In the genomic region with DNA sequence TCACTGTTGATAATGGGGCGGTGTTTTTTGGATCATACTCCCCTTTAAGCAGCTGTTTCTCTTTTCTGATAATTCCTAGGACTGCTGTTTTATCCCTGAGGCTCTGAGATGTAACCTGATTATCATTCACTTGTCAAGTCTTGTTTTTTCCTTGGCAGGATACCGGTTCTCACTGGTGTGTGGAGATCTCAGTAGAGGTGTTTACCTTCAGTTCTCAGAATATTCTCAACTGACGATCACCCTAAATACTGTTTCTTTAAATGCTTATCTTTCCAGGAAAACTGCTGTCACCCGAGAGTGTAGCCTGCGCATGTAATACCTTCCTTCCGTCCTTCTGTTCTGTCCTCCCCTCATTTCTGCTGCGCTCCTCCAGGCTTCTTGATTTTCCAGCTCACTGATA, we compare ENCODE assay signal across 27 mouse cellular contexts.
DNase-seq lines count a peak whose midpoint lies in the region; ATAC-seq and TF ChIP-seq lines count a peak whose summit lies in the region.
"Had no signal": no experiment of that assay in that cellular context is flagged by ENCODE, and none has a peak within 500 bp of the region (broad histone marks: within the 10 kb centered on the region; RNA-seq: fewer than 3 reads in every experiment).

No protein-coding gene starts in this region.

- H3K4me3 ChIP-seq in midbrain, postnatal 0 days (ENCODE audit: low read depth, low read length): no peak overlapping the region
- H3K4me3 ChIP-seq in midbrain, embryonic 16.5 days (ENCODE audit: low read depth, low read length): no peak overlapping the region
- H3K4me3 ChIP-seq in liver, embryonic 11.5 days (ENCODE audit: low read depth, low read length): no peak overlapping the region
- H3K4me3 ChIP-seq: erythroblast, embryonic 14.5 days; gastrocnemius, adult 2 months; hindbrain, embryonic 12.5 days; intestine, embryonic 15.5 days; midbrain, embryonic 13.5 days had no signal

- peaks cover 3% of the 10 kb centered on the region; the same call in 1 of the 2 replicates for H3K36me3 ChIP-seq in midbrain, postnatal 0 days (ENCODE audit: insufficient read depth, low read length)
- H3K36me3 ChIP-seq in midbrain, embryonic 16.5 days (ENCODE audit: control insufficient read depth, insufficient read depth, low read length): no peaks in the 10 kb centered on the region
- no peaks in the 10 kb centered on the region for H3K36me3 ChIP-seq in liver, embryonic 11.5 days (ENCODE audit: control insufficient read depth, insufficient read depth, low read length)
- H3K36me3 ChIP-seq: intestine, embryonic 15.5 days had no signal

- no peak for TF ChIP-seq CTCF in midbrain, postnatal 0 days (IDR thresholded peaks at IDR 0.05)

- DNase-seq in midbrain, postnatal 0 days (ENCODE audit: low spot score): no peak
- DNase-seq in c-Kit-positive CD71-positive TER-119-negative erythroid progenitor cells, embryonic 14.5 days (ENCODE audit: low read depth): peak; percentile 55
- DNase-seq in liver, embryonic 11.5 days (ENCODE audit: low spot score): no peak
- DNase-seq in embryo, embryonic 11 days: no peak
- no peak for DNase-seq in adrenal gland, adult (ENCODE audit: inconsistent age in 2 of 2, low spot score in 1 of 2)
- DNase-seq: adrenal gland, postnatal 25 days; B cell, adult 2 months; cerebellum, adult 2 months; cerebellum, postnatal 14 days; gastrocnemius, adult 2 months; heart, postnatal 36 days; kidney, adult 2 months; layer of hippocampus, postnatal 36 days; left cerebral cortex, postnatal 4 days; lung, adult 18-20 months; lung, postnatal 10 days; right cerebral cortex, postnatal 4 days; thymus, postnatal 4 days had no signal

- no peaks in the 10 kb centered on the region for H3K9me3 ChIP-seq in midbrain, postnatal 0 days (ENCODE audit: low read length)
- H3K9me3 ChIP-seq in midbrain, embryonic 16.5 days (replicated peaks; ENCODE audit: control insufficient read depth, low read length, poor library complexity, severe bottlenecking): no peaks in the 10 kb centered on the region
- H3K9me3 ChIP-seq in liver, embryonic 11.5 days (ENCODE audit: control insufficient read depth, low read length): no peaks in the 10 kb centered on the region
- H3K9me3 ChIP-seq: hindbrain, embryonic 12.5 days; intestine, embryonic 15.5 days; midbrain, embryonic 13.5 days had no signal

- H3K4me1 ChIP-seq in midbrain, postnatal 0 days (ENCODE audit: insufficient read depth, low read length): no peaks in the 10 kb centered on the region
- H3K4me1 ChIP-seq in midbrain, embryonic 16.5 days (ENCODE audit: control insufficient read depth, insufficient read depth, low read length): no peaks in the 10 kb centered on the region
- H3K4me1 ChIP-seq in liver, embryonic 11.5 days (replicated peaks; ENCODE audit: control insufficient read depth, insufficient read depth, low read length): peaks cover 3% of the 10 kb centered on the region; the same call in 1 of the 2 replicates
- H3K4me1 ChIP-seq: hindbrain, embryonic 12.5 days; intestine, embryonic 15.5 days; midbrain, embryonic 13.5 days had no signal

- no peak overlapping the region for H3K9ac ChIP-seq in midbrain, postnatal 0 days (replicated peaks; ENCODE audit: low read length, poor library complexity, severe bottlenecking)
- no peak overlapping the region for H3K9ac ChIP-seq in midbrain, embryonic 16.5 days (ENCODE audit: low read depth, low read length)
- no peak overlapping the region for H3K9ac ChIP-seq in liver, embryonic 11.5 days (ENCODE audit: low read depth, low read length)
- H3K9ac ChIP-seq: hindbrain, embryonic 12.5 days; intestine, embryonic 15.5 days; midbrain, embryonic 13.5 days had no signal

- no peaks in the 10 kb centered on the region for H3K27me3 ChIP-seq in midbrain, postnatal 0 days (ENCODE audit: insufficient read depth, low read length)
- H3K27me3 ChIP-seq in midbrain, embryonic 16.5 days (ENCODE audit: control insufficient read depth, insufficient read depth, low read depth, low read length): no peaks in the 10 kb centered on the region
- H3K27me3 ChIP-seq in liver, embryonic 11.5 days (replicated peaks; ENCODE audit: control insufficient read depth, insufficient read depth, low read length): no peaks in the 10 kb centered on the region
- H3K27me3 ChIP-seq: hindbrain, embryonic 12.5 days; intestine, embryonic 15.5 days; midbrain, embryonic 13.5 days; Patski had no signal

- H3K27ac ChIP-seq in midbrain, postnatal 0 days (ENCODE audit: low read depth, low read length): peak overlapping the region; percentile 9; the same call in 1 of the 2 replicates
- no peak overlapping the region for H3K27ac ChIP-seq in midbrain, embryonic 16.5 days (ENCODE audit: low read length)
- H3K27ac ChIP-seq in liver, embryonic 11.5 days (ENCODE audit: low read depth, low read length): peak overlapping the region; percentile 11; the same call in 1 of the 2 replicates
- H3K27ac ChIP-seq: gastrocnemius, adult 2 months; hindbrain, embryonic 12.5 days; hindbrain, postnatal 0 days; intestine, embryonic 15.5 days; macrophage; midbrain, embryonic 13.5 days had no signal

- H3K4me2 ChIP-seq in midbrain, postnatal 0 days (ENCODE audit: low read depth, low read length, poor library complexity, severe bottlenecking): no peak overlapping the region
- no peak overlapping the region for H3K4me2 ChIP-seq in midbrain, embryonic 16.5 days (ENCODE audit: low read length)
- H3K4me2 ChIP-seq in liver, embryonic 11.5 days: peak overlapping the region; percentile 3; the same call in 1 of the 2 replicates
- H3K4me2 ChIP-seq: hindbrain, embryonic 12.5 days; intestine, embryonic 15.5 days; midbrain, embryonic 13.5 days had no signal

- WGBS in midbrain, postnatal 0 days: 77% methylated on average over 7 of the region's 7 CpGs
- 81% methylated on average over 7 of the region's 7 CpGs for WGBS in midbrain, embryonic 16.5 days
- 42% methylated on average over 7 of the region's 7 CpGs for WGBS in liver, embryonic 11.5 days

- ATAC-seq in midbrain, postnatal 0 days (ENCODE audit: low FRiP score): no peak
- no peak for ATAC-seq in midbrain, embryonic 16.5 days
- peak; percentile 62 for ATAC-seq in liver, embryonic 11.5 days (replicated peaks; ENCODE audit: low FRiP score)
- ATAC-seq: forebrain, embryonic 16.5 days; hindbrain, postnatal 0 days; intestine, embryonic 15.5 days; midbrain, embryonic 13.5 days; Patski had no signal
